Mouse (Mus musculus): Measurements from ENCODE around the gene Mum1.

Mum1 gene

DNA sequence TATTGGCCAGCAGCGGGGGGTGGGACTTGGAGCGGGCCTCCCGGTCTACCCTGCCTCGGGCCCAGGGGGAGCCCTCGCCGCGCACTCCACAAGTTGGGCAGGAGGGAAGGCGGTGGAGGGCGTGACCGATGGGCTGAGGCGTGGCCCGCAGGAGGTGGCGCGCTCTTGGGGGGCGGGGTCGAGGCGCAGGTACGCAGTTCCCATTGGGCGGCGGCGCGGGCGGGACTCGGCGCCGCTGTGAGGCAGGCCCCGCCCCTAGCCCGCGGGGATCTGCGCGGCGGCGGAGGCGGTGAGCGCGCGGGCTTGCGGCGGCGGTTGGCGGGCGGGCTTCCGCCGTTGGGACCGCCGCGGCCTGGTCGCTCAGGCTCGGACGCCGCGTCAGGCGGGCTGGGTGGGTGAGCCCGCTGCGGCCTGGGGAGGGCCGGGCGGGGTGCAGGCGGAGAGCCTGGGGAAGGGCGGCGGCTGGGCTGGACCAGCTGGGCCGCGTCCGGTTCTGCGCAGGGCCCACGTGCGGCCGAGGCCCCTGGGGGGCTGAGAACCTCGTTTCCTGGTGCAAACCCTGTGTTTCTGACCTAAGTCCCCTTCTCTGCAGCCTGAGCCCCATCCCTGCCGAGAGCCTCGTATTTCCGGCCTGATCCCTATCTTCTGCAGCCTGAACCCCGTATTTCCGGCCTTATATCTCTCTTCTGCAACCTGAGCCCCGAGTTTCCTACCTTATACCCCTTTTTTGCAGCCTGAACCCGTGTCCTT is at the start of gene Mum1:
Gene Mum1 (plus strand): TSS at position 19 of the 750 bp plus-strand sequence.
- in situ Hi-C loops (cut with MboI; ENCODE audit: unreplicated experiment in 2 of 2): no loop called here

DNA sequence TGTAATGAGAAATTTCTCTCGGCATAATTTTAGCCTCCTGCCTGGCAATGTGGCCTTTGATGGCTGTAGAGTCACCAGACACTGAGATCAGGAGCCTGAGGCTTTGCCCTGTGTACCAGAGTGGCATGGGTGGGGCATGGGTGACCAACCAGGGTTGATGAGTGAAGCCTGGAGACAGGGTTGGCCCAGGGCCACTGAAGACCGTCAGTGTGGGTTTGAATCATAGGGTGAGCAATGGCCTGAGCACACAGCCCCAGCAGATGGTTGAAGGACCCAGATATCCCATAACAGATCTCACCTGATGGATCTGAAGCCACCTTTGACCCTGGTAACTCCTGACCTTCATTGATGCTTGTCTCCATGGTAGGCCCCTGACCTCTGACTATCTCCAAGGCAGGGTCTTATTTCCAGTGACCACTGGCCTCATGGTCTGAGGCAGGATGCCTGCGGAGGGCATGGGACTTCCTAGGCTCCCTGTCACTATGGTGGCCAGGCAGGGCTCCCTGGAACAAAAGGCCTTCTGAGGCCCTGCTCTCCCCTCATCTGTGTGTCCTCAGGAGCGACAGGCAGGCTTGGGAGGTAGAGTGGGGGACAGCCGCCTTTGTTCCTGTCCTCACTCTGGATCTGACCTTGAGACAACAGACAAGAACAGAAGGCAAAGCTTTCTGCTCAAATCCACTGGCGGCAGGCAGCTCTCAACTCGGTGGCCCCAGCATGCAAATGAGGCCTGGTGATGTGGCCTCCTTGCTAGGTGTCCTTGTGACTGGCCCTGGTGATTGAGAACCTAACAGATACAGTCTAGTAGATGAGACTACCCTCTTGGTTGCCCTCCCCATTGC is 48.6 kb upstream of the Mum1 start:
- in situ Hi-C loops (cut with MboI; ENCODE audit: unreplicated experiment in 2 of 2): loop anchor here (5.0 to 25.0 kb wide), 4 partner anchors 70 to 335 kb away; partner anchors contain the start of genes Ndufs7 (in 2 of the 2) and Adamtsl5 (in 1 of the 2)

DNA sequence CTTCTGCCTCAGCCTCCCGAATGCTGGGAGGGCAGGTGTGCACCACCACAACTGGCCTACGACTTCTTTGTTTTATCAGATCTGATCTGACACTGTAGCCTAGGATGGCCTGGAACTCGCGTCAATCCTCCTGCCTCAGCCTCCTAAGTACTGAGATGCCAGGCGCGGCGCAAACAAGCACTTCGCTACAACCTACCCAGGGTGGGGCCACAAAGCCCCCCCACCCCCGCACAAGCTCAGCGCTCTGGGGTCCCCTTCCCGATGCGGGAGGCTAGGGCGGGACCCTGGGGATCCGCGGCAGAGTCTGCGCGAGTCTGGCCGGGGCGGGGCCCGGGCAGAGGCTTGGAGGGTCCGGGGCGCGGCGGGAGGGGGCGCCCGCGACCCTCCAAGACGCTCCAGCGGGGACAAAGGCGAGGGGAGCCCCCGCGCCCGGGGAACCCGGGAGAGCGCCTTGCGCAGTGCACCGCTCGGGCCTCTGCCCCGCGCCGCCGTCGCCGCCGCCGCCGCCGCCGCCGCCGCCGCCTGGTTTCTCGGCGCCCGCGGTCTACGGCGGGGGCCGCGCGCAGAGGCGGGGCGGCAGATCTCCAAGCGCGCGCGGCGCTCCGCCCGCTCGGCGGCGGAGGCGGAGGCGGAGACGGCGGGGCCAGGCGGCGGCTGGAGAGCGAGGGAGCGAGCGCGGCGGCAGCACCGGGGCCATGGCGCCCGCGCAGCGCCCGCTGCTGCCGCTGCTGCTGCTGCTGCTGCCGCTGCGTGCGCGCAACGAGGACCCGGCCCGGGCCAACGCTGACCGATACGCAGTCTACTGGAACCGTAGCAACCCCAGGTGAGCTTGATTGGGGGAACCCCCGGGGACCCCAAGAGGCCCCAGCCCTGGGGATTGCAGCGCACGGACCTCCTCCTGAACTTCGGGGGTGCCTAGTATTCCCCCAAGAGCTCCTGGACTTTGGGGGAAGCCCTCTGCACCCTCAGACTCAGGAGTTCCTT is 46.9 kb upstream of the Mum1 start, which contains the start of gene Efna2:
Gene Efna2 (plus strand): TSS at position 415 of the 984 bp plus-strand sequence.
- in situ Hi-C loops (cut with MboI; ENCODE audit: unreplicated experiment in 2 of 2): loop anchor here (5.0 to 25.0 kb wide), 4 partner anchors 68 to 333 kb away; partner anchors contain the start of genes Ndufs7 (in 2 of the 2) and Adamtsl5 (in 1 of the 2)

DNA sequence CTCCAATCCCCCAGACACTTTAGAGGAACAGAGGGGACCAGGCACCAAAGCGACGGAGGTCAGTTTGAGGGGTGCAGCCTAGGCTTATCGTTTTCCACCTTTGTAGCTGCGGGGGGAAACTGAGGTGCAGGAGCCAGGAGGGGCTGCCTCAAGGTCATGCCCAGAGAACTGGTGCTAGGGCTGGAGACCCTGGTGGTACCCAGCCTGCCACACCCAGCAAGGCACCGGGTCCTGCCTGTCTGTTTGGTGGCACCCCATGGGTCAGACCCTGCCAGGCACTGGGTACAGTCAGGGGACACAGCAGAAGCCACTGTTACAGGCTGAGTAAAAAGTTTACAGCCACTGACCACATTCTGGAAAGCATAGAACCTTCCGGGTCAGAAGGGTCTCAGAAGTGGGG is 45.9 kb upstream of the Mum1 start:
- in situ Hi-C loops (cut with MboI; ENCODE audit: unreplicated experiment in 2 of 2): loop anchor here (25.0 kb wide), 1 partner anchor 332 kb away; no protein-coding TSS in a partner anchor

DNA sequence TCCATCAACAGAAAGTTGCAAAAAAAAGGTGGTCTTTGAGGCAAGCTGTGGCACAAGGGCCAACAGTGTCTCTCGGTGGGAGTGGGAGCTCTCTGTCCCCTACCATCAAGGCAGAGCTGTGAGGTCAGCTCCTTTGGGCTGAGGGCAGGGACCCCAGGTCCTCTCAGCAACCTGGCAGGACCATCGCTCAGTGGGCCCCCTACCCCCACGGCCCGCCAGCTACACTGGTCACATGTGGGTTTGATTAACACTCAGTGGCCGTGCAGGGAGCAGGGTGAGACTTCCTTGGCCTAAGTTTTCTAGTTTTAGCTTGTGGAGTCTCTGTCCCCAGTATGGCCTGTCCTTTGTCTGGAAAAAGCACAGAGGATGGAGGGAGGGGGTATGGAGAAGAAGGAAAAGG is 45.4 kb upstream of the Mum1 start:
- in situ Hi-C loops (cut with MboI; ENCODE audit: unreplicated experiment in 2 of 2): loop anchor here (25.0 kb wide), 1 partner anchor 331 kb away; no protein-coding TSS in a partner anchor

DNA sequence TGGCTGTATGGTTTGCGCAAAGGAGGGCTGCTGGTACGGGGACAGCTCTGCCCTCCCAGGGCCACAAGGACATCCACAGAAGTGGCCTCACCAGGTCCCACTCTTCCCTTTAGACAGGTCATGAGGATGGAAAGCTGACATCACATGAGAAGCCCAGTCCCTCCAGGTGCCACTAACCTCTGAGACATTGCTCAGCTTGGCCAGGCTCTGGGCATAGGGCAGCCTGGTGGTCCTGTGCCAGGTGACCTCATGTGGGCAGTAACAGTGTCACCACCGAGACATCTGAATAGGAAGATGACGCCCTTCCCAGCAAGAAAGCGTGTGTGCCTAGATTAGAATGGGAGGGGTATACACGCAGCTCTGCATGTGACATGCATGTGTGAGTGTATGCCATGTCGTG is 43.7 kb upstream of the Mum1 start:
- in situ Hi-C loops (cut with MboI; ENCODE audit: unreplicated experiment in 2 of 2): loop anchor here (25.0 kb wide), 1 partner anchor 330 kb away; no protein-coding TSS in a partner anchor

DNA sequence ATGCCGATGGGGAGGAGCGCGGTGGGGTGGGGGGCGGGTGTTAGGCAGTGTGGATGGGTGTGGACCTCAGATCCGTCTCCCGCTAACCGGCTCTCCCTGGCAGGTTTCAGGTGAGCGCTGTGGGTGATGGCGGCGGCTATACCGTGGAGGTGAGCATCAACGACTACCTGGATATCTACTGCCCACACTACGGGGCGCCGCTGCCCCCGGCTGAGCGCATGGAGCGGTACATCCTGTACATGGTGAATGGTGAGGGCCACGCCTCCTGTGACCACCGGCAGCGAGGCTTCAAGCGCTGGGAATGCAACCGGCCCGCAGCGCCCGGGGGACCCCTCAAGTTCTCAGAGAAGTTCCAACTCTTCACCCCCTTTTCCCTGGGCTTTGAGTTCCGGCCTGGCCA is 39.6 kb upstream of the Mum1 start:
- in situ Hi-C loops (cut with MboI; ENCODE audit: unreplicated experiment in 2 of 2): loop anchor here (25.0 kb wide), 1 partner anchor 326 kb away; no protein-coding TSS in a partner anchor

DNA sequence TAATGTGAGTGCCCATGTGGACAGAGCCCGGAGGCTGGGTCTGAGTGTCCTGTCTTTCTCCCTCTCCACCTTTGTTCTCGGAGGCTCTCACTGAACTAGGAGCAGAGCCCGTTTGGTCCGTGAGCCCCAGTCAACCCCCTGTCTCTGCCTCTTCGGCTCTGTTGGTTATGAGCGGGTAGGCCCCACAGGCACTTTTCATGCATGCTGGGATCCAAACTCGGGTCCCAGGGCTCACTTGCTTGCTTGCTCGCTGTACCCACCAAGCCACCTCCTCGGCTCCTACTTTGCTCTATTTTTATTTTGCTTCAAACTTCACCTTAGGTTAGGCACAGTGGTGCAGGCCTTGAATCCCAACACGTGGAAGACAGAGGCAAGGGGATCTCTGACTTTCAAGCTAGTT is 38.5 kb upstream of the Mum1 start:
- in situ Hi-C loops (cut with MboI; ENCODE audit: unreplicated experiment in 2 of 2): loop anchor here (25.0 kb wide), 1 partner anchor 325 kb away; no protein-coding TSS in a partner anchor

DNA sequence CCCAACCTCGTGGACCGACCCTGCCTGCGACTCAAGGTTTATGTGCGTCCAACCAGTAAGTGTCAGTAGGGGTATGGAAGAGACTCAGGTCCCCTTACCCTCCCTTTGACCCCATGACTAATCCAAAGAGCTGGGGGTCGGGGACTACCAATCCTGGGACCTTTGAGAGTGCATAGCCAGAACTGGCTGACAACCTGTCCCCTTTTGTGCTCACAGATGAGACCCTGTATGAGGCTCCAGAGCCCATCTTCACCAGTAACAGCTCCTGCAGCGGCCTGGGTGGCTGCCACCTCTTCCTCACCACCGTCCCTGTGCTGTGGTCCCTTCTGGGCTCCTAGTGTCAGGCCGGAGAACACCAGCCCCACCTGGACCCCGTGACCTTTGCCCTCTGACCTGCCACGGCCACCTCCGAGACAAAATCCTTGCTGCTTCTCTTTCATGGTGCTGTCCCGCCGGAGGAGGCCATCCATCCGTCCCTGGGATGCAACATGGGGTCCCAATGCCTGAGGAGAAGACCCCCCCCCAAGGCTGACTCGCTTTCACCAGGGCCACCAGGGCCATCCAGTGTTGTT is 37.7 kb upstream of the Mum1 start:
- in situ Hi-C loops (cut with MboI; ENCODE audit: unreplicated experiment in 2 of 2): loop anchor here (25.0 kb wide), 1 partner anchor 324 kb away; no protein-coding TSS in a partner anchor

DNA sequence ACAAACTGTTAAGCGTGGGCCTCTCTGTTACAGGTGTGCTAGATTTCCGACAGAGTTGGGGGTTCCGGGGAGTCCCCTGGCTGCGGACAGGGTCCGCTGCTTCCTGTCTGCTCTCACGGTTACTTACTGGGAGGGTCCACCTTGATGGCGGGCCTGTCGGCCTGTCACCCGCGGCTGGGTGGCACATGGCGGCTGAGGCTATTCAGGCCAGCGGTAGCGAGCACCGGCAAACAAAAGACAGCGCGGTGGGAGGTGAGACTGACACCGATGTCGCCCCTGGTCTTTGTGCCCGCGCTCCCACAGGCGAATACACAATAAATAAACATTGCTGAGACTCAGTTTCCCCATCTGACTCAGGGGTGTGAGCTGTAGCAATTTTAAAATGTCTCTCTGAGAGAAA is 36.2 kb upstream of the Mum1 start:
- in situ Hi-C loops (cut with MboI; ENCODE audit: unreplicated experiment in 2 of 2): loop anchor here (25.0 kb wide), 1 partner anchor 322 kb away; no protein-coding TSS in a partner anchor

DNA sequence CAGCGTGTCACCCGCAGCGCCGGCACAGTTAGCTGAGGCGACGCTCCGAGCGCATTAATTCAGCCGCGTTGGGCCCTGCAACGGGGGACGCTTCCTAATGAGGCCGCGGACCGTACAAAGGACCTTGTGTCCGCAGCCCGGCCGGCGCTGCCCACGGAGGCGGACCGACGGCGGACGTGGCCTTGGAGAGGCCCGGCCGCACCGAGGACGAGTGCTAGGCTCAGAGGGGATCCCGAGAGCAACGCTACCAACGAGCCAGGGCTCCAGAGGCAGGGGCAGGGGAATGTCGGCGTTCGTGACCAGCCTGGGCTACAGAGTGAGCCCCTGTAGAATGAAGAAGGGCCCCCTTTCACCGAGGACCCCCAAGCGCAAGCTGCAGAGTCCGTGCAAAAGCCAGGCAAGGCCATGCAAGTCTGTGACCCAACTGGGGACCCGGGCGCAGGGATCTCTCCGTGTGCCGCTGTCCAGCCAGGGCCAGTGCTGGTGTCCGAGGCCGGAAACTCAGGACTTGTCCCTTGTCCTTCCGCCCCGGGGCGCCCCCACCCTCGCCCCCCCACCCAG is 35.7 kb upstream of the Mum1 start:
- in situ Hi-C loops (cut with MboI; ENCODE audit: unreplicated experiment in 2 of 2): loop anchor here (25.0 kb wide), 1 partner anchor 322 kb away; no protein-coding TSS in a partner anchor

DNA sequence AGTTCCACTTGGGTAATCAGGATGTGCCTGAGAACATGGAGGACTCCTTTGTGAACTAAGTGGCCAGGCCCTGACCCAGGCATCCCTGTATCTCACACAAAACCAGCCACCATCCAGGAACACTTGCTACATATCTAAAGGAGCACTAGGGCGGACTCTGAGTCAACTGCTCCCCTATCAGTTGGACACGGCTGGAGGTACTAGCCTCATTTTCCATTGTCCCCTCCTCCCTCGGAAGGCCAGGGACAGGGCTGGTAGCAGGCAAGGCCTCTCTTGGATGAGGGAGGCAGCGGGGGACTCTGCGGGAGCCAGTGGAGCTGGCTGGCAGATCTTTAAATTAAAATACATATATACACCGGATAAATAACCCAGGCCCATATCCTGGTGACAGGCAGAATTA is 32.3 kb upstream of the Mum1 start:
- in situ Hi-C loops (cut with MboI; ENCODE audit: unreplicated experiment in 2 of 2): loop anchor here (25.0 kb wide), 1 partner anchor 318 kb away; no protein-coding TSS in a partner anchor

DNA sequence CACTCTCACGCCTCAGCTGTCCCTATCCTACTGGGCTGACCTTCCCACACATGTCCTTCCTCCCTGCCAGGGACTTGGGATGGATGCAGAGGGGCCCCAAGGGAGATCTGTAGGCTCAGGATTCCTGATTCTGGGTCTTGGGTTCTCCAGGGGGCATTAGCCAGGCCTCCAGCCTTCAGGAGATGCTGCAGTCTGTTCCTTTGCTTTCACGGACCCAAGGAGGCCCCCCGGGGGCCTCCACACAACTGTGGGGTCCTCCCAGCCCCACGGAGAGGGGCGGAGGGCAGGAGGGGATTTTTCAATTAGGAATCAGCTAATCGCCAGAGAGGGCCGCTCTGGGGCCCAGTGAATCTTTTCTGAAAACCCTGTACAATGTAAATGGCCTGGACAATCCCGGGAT is 31.8 kb upstream of the Mum1 start:
- in situ Hi-C loops (cut with MboI; ENCODE audit: unreplicated experiment in 2 of 2): loop anchor here (25.0 kb wide), 1 partner anchor 318 kb away; no protein-coding TSS in a partner anchor

DNA sequence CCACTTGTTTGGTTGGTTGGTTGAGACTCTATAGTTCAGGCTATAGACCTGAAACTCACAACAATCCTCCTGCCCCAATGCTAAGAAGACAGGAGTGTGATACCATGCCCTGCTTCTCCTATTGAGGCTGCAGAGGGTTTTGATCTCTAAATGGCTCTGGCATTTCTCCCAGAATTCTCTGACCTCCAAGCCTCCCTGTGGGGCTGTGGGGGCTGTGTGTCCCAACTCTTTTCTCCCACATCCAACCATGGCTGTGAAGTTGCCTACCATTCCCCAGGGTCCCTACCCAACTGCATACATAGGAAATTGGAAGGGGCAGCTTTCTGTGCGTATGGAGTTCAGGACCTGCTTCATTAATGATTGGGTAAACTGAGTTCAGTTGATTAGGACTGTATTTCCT is 30.1 kb upstream of the Mum1 start:
- in situ Hi-C loops (cut with MboI; ENCODE audit: unreplicated experiment in 2 of 2): loop anchor here (25.0 kb wide), 1 partner anchor 316 kb away; no protein-coding TSS in a partner anchor

DNA sequence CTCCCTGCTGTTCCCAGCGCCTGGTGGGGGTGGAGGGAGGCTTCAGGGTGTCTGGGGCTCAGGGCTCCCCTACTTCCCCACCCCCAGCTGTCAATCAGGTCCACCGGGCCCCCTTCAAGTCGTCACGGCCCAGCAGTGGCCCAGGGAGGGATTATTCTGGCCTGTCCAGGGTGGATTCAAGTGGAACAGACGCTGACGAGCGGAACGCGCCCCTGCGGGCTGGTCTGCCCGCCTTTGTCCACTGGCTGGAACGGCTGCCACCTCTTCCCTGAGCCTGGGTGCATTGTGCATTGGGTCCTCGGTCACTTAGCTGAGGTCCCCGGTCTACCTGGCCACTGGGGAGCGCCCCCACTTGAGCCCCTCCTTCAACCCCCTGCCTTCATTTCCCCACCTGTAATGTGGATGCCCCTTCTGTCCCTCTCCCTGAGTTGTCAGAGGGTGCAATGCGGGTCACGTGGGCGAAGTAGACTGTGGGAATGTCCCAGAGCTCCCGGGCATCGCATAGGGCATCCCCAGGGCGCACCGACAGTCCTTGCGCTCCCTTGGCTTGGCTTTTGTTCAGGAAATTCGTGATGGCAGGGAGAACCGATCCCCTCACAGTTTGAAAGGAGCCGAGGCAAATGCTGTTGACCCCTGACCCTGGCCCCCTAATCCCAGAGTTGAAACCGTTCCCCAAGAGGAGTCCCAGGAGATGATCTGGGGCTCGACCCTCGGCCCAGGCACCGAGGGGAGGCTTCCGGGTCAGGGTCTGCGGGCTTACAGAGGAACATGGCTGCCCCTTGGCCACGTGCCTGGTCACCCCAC is 29.3 kb upstream of the Mum1 start:
- in situ Hi-C loops (cut with MboI; ENCODE audit: unreplicated experiment in 2 of 2): loop anchor here (25.0 kb wide), 1 partner anchor 315 kb away; no protein-coding TSS in a partner anchor

DNA sequence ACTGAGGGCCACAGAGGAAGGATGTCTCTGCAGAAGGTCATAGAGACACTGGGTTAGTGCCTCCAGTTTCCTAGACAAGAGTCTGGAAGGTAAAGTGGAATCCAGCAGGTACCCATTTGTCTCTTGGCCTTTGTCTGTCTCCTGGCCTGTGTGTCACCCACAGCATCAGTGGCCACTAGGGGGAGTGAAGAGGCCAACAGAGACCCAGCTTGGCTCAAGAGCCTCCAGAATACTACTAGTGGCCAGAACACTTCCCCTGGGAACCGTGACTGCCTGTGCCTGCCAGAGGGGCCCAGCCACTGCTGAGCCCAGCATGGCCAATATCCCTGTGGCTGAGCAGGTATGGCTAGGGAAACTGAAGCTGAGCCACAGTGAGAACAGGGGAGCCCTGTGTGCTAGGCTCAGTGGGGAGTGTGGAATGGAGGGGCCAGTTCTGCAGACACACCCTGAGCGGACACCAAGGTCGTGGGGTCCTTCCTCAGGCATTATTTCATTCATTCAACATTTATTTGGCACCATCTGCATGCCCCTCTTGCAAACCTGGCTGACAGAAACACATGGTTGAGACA is 26.7 kb upstream of the Mum1 start:
- in situ Hi-C loops (cut with MboI; ENCODE audit: unreplicated experiment in 2 of 2): loop anchor here (25.0 kb wide), 1 partner anchor 313 kb away; no protein-coding TSS in a partner anchor

DNA sequence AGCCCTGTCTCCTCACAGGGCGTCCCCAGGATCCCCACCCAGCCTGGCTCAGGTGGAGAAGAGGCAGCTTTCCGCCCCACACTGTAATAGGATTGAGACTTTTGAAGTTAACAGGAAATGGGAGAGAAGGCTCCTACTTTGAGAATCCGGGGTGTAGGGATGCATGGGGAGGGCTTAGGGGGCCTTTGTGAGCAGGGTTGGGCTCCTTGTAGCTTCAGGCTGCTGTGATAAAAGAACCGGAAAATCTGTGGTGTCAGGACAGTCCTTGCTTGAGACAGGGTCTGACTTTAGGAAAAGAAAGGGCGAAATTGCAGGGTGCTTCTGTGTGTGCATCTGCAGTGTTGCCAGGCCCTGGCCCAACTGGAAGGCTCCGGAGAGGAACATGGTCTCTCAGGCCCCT is 25.7 kb upstream of the Mum1 start:
- in situ Hi-C loops (cut with MboI; ENCODE audit: unreplicated experiment in 2 of 2): no loop called here

DNA sequence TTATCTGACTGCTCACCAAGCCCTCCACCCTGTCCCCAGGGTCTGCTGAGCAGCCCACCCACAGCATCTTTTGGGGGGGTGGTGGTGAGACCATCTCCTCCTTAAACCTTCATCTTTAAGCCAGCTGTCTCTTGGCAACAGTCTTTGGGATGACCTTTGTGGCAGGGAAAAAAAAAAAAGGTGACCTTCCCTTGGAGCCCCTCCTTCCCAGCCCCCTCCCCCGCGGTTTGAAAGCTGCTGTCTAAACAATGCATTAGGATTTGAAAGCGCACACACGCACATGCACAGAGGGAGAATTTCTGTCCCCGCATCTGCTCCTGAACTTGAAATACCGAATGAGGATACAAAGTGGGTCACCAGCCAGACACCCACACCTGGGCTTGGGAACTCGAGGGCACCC is 22.2 kb upstream of the Mum1 start:
- in situ Hi-C loops (cut with MboI; ENCODE audit: unreplicated experiment in 2 of 2): no loop called here
